Mouse (Mus musculus) adrenal gland, adult (tissue): ENCODE results near the gene Anxa5.
A peak's percentile ranks its signal among the peaks of the same experiment; 100 is the strongest.

Source experiments
- DNase-seq, 2 experiments: peaks; one replicate each; pipeline ENCODE4 v3.0.0; 2022 to 2023; ENCODE audit warnings: low spot score in 1 of 2; ENCODE audit not compliant: inconsistent age in 2 of 2

The Anxa5 gene

DNA sequence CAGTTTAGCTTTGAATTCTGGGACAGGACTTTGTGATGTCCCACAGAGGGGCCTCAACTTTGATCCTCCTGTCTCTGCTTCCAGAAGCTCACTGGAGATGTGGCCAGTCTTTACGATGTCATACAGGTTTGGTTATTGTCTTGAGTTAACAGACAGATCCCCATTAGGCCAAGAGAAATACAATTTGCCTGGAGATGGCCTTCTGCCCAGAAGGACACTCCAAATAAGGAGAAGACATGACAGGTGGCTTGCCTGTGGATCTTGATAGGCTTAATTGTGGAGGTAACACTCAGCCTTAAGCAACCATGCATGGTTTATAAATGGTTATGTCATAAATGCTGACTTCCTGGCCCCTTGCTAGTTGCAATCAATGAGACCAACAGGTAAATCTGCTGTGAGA, 23.2 kb downstream of the Anxa5 start:
- no peak for DNase-seq

DNA sequence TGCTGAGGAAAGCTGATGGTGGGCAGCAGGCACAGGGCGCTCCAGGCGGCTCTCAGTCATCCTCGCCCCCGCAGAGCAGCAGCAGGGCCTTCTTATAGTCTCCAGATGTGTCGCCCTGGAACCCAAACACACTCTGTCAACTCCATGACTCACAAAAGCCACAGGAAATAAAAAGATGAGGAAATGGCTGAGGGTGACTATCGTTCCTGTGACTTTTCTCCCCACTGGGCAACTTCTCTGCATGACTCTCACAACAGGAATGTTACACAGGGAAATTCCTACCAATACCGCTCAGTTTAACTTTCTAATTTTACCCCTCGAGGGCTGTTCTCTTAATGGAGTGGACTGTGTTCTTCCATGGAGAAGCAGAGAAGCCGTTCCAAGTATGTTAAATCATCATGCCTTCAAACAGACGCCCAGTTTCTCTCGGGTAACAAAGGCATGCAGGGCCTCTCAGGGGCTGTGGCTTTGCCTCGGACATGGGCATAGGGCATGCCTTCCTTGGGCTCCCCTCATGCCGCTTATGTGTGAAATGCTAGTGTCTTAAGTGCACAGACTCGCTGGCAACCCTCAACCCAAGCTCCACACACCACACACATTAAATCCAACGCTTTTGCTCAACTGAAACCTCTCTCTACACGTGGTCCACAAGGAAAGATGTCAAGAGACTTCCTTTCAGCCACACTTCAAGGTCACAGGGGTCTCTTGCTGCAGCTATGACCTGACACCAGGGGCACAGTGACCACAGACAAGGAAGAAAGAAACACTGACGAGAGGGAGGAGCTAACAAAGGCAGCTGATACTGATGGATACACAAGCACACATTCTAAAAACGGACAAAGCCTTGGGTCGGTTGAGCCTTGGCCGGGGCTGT, 26.2 kb downstream of the Anxa5 start:
- peak in 1 of 2 experiments; percentile 42 for DNase-seq

DNA sequence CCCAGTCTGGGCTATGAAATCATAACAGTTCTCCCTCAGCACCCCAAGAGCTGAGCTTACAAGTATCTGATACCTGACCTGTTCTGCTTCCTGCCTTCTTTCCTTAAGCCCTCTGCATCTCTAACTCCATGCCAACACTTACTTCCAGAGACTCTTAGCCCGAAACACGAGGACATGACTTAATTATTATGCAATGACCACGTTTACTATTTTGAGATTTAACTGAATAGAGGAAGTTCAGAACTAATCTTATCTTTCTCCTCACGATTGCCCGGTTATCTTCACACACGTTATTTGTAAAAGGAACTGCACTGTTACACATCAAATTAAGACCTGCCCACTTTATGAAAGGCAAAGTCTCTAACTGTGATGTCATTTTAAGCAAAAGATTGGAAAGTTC, 28.8 kb downstream of the Anxa5 start:
- DNase-seq = no peak

DNA sequence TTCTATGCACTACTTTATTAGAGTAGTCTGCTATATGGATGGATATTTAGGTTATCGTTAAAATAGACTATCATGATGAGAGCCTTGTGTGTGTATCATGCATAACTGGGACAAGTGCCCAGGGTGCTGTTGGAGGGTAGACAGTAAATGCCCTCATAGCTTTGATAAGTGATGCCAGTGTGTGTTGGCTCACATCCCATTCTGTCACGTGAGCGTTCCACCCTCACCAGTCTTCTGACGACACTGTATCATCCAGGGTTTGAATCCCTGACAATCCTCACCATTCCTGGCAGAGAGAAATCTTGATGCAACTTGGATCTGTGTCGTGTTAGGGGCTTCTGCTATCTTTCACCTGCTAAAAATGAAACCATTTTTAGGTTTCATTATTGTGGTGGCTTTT, 29.2 kb downstream of the Anxa5 start:
- peak; percentile 19 to 49 for DNase-seq

DNA sequence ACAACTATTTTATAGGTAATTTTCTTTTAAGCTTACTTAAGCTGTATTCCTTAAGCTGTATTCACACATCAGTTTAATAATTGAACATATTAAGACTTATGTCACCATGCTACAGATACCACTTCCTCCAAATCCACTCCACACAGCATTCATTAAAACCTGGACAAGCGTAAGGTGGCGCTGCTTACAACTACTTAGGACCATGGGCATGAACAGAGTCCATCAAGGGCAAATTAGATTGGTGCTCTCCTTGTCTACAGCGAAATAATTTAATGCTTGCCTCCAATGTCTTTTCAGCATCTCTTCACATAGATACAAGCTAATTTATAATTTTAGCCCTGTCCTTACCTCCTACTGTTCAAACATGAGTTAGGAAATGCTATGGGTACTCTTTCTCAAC, 29.7 kb downstream of the Anxa5 start:
- no peak for DNase-seq

DNA sequence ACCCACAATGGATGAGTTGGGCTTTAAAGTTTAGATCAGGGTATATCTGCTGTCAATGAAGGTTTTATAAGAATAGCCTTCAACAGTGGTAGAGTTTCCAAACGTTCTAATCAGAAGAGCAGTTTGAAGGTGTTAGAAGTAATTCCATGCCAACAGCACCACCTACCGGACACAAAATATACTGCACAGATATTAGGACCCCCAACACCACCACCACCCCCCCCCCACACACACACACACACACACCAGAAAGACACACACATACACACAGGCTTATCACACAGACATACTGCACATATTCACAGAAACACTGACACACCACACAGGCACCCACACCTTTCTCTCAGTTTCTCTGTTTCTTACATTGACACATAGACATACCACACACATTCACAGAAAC, 33.3 kb downstream of the Anxa5 start:
- peak; percentile 18 to 74 for DNase-seq

DNA sequence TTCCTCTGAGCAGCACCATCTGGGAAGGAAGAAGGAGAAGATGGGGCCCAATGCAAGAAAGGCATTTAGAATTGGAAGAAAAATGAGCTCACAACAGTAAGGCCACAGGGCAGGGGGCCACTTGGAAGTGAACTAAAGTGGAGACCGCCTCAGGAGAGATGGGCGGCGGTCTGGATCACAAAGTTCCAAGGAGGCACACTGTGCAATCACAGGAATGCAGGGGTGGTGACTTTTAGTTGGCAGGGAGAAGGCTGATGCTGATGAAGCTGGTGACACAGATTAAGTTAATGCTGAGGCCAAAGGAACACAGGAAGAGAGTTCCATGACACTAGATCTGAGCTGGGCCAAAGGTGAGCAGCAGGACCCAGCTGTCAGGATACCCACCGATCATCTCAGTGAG, 35.4 kb downstream of the Anxa5 start:
- DNase-seq = no peak

DNA sequence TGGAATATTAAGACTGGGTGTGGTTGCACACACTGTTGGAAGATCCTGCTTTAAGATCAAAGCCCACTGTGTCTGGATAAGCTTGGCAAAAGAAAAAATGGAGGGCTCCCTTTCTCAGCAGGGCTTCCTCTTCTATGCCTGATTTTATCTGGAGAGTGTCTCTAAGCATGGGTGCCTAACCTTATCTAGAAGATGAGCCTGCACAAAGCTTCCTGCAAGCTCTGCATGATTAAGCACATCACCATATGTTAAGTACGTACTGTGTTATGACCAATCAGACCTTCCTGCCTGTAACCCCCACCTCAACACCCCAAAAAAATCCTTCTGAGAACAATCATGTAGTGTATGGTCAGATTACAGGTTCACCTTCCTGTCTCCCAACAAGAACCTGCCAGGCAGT, 45.3 kb downstream of the Anxa5 start:
- DNase-seq = no peak

DNA sequence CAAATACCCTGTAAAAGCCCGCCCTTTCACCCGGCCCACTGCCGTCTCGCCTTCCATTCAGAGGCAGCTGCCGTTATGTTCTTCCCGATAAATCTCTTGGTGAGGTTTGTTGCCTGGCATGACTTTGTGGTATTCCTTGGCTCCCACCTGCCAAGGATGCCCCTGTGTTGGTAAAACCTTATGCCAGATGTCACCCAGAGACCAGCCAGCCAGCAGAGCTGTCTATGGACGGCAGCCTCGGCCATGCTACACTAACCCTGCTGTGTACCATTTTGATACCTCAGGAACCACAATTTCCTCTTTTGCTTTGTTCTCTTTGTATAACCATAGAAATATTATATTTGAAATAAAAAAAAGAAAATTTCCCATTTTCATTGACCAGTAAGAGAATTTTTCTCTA, 48.3 kb downstream of the Anxa5 start:
- DNase-seq = no peak

DNA sequence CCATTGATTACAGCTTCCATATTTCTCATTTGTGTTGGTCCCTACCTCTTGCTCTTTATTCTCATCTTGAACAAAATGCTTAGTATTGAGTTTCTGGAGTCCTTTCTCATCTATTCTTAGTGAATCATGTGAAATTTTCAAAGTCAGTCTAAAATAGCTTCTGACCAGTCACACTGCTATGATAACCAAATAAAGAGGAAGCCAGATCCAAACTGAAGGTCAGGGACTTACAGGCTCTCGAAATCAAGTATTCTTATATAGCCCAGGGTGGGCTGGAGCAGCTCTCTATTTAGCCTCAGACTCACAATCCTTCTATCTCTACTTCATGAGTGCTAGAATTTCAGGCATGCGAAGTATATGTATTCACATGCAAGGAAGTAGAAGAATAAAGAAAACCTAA, 66.2 kb downstream of the Anxa5 start:
- DNase-seq = no peak

DNA sequence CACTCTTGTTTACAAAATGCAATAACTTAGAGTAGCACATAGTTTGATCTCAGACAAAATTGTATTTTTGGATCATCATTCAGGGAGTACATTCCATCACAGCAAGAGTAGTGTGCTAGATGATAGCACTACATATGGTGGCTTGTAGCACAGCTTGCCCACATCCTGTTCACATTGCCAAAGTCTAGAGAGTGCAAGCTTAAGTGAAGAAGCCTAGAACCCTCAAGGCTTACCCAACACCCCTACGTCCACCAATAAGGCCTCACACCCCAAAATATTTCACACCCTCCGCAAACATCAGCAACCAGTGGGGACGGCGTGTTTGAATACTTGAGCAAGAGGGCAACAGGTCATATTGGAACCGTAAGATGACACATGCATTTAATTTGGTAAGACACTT, 68.7 kb downstream of the Anxa5 start:
- no peak for DNase-seq

DNA sequence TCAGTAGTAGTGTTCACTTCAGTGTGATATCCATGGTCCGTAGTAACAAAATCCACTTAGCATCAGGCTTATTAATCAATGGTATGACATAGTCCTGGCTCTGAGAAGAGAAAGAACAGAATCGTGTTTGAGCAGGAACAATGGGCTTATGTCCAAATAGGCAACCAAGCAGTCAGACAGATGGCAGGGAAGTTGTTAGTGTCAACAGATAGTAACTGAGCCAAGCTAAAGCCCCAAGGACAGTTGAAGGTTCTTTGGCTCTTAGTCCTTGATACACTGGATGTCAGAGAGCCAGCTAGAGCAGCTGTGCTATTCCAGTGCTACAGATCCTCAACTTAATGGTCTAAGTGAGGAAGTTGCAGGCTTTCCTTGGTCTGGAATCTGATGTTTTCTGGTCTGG, 69.4 kb downstream of the Anxa5 start:
- DNase-seq = peak; percentile 8 to 76

DNA sequence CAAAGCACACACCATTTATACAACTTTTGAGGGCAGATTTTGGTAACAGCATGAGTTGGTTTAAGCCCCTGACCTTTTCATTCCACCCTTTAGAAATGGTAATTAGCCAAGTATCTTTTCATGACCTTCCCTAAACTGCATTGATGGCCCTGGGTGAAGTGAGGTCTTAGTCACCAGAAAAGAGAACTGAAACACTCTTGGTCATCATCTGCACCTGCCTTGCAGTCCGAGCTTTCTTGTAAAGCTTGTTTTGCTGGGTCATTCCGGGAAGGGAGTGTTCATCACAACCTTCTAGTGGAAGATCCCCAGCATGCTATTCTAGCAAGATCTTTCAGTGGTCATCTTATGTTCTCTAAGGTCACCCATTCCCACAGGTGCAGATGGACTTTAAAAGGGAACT, 73.8 kb downstream of the Anxa5 start:
- no peak for DNase-seq

DNA sequence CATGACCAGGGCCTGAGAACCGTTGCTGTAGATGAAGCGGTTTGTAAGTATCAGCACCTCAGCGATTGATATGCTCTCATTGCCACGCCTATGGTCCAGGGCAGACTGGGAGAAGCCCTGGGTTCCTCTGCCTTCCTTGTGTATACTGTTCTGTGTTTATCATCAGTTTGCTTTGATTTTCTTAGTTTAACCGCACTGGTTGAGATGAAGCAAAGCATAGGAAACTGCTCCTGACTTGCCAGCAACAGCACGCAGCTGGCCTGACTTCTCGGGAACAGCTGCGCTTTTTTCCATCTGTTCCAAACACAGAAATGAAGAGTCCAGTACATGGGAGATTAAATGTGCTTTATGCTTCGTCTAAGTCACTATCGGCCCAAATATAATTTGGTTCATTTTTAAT, 75.0 kb downstream of the Anxa5 start:
- no peak for DNase-seq
